Mouse (Mus musculus): ENCODE results near the gene Mafb.

The Mafb gene

DNA sequence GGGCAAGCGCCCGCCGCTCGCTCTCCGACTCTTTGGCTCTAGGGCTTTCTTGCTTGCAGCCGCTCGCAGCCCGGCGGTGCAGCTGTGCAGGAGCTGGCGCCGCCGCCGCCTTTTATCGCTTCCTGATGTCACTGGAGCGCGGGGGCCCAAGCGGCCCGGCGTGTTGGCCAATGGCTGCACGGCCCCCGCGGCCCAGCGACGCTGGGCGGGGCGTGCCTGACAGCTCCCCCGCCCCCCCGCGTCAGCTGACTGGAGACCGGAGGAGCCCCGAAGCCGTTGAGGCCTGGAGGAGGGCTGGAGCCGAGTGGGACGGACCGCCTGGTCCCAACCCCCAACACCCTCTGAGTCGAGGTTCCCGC is at the start of gene Mafb:
Gene Mafb (minus strand): TSS at position 86 of the 359 bp plus-strand sequence.
- peak; percentile 91 to 96 for DNase-seq

DNA sequence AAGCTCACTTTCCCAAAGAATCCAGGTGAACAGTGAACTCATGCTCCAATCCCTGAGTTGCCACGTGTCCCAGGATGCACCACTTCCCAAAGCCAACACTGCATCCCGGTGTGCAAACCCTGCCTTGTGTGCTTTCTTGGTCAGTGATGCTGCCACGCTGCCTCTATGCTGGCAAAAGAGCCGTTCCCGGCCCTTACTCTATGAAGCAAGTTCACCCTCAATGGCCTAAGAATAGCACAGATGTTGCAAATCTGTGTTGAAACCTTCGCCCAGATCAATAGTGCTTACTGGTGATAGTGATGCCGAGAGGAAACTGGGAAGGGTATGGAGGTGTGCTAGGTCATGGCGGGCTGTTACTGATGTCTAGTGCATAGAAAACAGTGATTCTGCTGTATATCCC is 48.3 kb upstream of the Mafb start:
- DNase-seq = no peak

DNA sequence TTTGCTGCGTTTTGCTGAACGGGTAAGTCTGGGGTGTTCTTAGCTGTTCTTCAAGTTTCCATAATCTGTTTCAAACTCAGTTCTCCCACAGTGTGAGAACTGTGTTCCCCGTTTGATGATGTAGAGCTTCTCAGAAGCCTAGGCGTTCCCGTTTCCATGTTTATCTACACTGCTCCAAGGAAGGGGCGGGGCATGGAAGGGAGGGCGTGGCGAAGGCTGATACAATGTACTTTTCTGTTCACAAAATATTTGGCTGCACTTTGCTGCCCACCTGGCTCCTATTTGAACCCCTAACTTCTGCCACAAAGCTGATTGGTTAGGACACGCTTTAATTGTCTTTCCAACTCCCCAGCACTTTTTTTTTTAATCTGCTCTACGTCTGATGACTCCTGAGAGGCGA is 47.9 kb upstream of the Mafb start:
- no peak for DNase-seq

- DNase-seq = peak; percentile 57 to 60
Observed at GRCm38 (mm10) chr2:160413982-160414381, 47.1 kb upstream of the Mafb start.

- DNase-seq = no peak
Observed at GRCm38 (mm10) chr2:160413055-160413454, 46.2 kb upstream of the Mafb start.

DNA sequence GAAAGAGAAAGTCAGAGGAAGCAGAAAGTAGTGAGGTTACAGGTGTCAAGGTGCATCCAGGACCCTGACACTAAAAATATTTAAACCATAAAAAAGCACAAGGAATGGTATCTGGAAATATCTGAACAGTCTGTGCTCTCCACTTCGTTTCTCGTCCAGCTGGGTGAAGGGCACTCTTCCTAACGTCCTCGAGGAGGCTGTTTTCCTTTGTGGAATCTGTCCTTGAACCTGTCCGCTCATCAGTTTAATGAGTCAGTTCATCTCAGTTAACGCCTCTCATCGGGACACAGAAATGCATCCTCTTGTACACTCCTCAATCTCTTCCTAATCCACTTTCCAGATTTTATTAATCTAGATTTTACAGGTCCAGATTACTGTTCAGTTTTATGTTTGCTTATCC is 44.6 kb upstream of the Mafb start:
- no peak for DNase-seq

DNA sequence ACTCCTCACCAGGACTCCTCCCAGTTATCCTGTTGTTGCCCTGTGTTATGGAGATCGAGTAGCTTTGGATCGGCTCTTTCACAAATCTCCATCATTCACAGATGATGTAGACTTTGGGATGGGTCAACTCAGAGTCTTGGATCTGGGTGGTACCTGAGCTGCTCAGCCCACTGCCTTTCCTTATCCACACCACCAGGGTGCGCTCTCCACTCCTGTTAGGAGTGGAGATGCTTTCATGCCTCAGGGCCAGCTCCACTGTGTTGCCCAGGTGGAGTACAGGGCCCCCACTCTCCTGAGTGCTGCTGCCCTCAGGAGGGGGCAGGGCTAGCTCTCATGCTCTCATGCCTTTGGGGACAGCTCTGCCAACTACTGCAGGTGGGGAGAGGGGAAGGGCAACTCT is 40.9 kb upstream of the Mafb start:
- DNase-seq = no peak

DNA sequence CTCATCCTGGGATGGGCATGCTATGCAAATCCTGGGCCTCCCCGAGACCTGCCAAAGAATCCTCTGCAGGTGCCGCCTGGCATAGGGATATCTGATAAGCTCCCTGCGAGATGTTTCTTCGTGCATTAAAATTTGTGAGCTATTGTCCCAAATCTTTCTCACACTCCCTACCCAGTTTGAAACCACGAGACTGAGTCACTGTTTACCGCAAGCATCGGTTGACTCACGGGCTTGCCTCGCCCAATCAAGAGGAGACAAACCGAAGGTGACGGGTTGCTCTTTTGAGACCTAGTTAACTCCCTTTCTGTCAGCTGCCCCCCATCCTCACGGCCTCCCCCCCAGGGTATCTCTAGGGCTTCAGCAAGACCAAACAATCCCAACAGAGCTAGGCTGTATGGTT is 30.9 kb upstream of the Mafb start:
- no peak for DNase-seq

GRCm38 (mm10) chr2:160394735-160395134 is 27.9 kb upstream of the Mafb start:
- DNase-seq = no peak

DNA sequence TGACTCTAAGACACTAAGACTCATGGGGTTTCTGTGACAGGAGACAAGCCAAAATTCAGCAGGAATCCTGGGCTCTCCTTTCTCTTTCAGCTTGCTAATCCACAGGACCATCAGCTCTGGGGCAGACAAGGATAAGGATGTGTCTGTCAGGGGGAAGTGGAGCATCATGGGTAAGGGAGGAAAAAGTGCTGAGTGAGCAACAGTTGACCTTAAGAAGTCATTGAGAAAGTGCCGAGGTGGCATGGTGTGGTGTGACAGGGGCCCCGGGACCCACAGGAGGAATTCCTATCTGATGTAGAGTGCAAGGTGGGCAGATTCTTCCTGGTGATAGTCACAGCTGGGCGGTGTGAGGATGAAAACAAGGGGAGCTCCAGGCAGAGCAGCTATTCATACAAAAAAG is 25.8 kb upstream of the Mafb start:
- no peak for DNase-seq

DNA sequence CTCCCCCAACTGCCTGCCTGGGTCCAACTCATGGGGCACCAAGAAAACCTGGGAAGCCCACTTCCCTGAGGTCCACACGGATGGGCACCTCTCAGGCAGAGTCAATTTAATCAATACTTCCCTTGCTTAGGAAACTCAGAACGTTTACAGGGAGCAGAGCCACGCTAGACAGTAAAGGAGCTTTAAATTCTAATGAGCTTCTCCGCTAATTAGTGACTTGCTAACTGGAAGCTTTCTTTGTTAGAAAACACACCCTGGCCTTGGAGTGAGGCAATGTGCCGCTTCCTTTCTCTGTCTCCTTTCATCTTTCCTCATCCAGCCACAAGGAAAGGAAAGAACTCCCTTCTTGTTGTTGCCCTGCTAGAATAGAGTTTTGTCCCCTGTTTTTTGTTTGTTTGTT is 21.7 kb upstream of the Mafb start:
- DNase-seq = no peak

DNA sequence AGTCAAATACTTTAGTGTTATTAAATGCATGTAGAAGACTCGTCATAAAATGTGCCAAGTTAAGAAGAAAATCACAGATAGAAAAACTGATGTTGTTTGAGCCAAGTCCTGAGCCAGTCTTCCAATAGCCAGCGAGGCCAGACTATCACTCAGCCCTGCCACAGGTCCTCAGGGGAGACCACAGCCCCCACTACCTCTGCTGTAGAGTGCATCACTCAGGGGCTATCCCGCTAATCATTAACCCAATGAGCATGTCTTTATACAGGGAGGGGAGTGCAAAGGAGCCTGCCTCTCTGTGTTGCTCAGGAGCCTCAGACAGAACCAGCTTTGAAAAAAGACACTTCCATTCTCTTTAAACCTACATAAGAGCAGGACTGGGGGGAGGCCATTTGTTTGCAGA is 16.6 kb upstream of the Mafb start:
- DNase-seq = no peak

DNA sequence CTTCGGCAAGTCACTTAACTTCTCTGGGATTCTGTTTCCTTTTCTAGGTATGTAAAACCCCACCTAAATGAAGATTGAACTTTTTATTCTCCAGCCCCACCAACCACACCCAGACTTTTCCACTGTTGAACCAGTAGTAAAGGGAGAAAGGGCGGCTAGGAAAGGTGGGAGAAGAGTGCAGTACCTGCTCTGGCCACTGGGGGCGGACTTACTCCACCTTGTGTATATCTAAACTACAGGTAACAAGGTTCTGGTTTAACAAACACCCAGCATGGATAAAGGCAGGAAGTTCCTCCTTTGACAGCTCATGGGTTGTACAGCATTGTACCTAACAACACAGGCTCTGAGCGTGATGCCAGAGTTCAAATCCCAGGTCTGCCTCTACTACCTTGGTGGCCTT is 11.4 kb upstream of the Mafb start:
- peak; percentile 54 to 60 for DNase-seq

DNA sequence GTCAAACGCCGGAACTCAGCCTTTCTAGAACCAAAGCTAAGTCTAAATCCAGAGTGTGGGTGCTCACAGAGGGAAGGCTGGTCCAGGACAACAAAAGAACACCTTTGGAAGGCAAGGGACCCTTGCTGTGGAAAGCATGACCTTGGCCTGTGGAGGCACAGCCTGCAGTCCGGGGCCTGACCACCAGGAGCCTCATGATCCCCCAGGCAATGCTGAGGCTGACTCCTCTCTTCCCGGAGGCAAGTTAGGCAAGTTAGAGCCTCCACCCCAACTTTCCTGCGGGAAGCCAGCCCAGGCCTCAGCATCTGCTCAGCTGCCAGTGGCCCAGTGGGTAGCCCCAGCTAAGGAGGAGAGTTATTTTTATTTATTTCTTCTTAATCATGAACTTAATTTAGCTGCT is 9.4 kb upstream of the Mafb start:
- no peak for DNase-seq

DNA sequence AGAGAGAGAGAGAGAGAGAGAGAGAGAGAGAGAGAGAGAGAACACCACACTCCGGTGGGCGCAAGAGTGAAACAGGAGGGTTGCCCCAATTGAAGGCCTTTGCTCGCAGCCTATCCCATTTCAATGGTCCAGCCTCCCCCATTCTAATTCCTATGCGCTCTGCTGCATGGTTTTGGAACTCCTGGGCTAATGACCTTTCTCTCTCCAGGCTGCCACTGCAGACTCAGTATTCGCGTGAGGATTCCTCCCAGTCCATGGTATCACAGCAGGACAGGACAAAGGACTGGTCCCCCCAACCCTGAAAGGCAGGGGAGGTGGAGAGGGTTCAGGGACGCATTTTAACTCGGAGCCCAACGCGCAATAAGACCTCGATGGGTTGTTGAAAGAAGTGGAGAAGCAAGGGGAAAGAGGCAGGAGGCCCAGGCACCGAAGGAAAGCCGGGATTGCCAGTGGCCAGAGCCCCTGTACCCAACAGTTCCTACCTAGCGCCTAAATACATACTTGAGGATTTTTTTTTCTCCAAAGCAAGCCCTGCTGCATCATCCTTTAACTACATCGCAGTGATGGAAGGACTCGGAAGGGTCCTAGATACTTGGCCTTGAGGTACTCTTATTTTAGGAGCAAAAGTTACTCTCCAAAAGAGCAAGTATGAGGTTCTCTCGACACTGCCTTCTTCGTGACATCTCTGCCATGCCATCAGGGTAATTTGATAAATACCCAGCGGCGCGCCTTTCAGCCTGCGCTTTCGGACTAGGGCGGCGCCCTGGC is 3.0 kb upstream of the Mafb start:
- DNase-seq = no peak

GRCm38 (mm10) chr2:160368422-160369357 is 1.8 kb upstream of the Mafb start:
- no peak for DNase-seq

DNA sequence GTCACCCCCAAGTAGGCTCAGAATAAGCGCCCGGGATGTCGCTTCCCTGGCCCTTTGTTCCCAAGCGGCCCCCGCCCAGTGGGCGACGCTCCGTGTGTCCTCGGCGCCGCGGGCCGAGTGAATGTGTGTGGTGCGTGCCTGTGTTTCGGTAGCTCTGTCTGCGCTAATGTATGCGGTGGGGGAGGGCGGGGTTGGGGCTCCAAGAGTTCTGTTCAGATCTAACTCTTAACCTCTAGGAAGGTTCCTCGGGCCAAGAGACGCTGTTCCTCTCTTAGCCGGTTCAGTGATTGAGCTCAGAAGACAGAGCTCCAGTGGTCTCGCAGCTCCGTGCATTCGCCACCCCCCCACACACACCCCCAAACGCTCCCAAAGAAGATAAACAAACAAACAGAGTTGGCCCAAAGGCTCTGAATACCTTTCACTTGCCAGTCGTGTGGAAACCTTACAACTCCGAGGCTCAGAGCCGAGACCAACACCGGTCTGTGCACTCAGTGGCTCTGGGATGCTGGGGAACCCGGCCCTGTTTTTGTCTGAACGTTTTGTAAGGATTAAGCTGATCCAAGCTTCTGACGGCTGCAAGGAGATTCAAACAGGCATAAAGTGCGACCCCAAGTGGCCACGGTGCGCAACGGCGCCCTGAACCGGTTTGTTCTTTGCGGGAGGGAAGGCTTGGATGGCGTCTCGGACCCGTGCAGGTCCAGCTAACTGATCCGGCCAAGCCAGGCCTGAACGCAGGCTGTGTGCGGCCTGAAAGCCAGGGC is 763 bp upstream of the Mafb start:
- DNase-seq = peak; percentile 84 to 89

DNA sequence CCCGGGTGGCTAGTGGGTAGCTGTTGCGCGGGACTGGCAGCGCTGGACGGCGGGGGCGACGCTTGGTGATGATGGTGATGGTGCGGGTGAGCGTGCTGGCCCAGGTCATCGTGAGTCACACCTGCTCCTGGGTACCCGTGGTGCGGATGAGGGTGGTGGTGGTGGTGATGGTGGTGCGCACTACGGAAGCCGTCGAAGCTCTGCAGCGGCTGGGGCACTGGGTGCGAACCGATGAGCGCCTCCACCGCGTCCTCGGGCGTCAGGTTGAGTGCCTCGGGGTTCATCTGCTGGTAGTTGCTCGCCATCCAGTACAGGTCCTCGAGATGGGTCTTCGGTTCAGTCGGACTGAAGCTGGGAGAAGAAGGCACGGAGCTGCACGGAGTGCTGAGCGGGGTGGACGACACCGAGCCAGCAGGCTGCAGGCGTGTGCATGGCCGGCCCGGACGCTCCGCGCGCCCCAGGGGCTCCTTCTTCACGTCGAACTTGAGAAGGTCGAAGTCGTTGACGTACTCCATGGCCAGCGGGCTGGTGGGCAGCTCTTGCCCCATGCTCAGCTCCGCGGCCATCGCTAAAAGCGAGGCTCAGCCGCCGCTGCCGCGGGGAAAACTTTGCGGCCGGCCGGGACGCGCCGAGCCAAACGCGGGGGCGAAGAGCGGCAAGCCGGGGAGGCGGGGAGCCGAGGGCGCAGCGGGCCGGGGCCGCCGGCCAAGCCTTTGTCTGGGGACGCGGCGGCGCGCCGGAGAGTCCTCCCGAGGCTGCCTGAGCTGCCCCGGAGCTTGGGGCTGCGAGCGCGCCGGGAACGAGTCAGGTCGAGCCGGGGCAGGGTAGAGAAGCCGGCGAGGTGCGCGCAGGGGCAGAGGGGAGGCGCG is 520 bp downstream of the Mafb start:
- DNase-seq = peak in 1 of 2 experiments; percentile 46

- DNase-seq = peak; percentile 26 to 39
Observed at GRCm38 (mm10) chr2:160365107-160365911, 1.6 kb downstream of the Mafb start.

DNA sequence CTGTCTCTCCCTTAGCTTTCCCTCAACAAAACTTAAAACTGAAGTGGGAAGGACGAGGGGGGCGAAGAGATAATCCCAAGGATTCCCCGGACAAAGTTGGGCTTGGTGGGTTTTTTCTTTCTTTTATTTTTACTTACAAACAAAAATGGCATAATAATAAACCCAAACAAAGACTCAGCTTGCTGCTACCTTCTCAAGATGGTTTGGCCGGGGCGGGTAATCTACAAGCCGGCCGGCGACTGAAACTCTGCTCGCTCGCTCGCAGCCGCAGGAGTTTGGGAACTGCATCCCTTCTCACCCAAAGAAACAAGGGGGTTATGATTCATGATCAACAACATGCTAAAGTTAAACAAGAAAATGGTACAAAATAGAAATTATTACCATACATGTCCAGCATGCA is 2.2 kb downstream of the Mafb start:
- DNase-seq = no peak

DNA sequence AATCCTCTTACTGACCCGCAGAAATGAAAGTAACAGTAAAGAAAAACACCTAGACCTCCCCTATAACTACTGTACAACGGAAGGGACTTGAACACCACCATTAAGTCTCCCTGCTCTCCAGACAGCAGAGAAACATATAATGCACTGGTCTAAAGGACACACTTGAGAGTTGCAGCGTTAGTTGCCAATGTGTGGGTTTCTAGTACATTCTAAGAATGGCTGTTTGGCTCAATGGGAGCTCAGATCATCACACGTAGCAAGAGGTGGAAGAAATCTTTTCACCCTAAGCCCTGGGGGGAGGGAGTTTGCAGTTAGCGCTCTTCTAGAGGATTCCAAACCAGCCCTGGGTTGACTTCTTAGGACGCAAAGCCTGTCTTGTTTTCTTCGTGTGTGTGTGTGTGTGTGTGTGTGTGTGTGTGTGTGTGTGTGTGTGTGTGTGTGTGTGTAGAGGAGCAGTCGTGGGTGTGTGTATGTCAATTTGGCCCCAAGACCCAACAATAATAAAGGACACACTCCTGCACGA is 2.7 kb downstream of the Mafb start:
- no peak for DNase-seq
